Mouse (Mus musculus) layer of hippocampus, adult 2 months (tissue): ENCODE results near the gene Tspan3. TPM values are rescaled to one million over a fixed set of nuclear protein-coding genes. Genes with fewer than 3 reads are reported as not detected.

Experiments
- DNase-seq, 2 experiments: peaks; one replicate each; pipeline ENCODE4 v3.0.0; 2022; ENCODE audit warnings: low spot score in 2 of 2
- H3K27ac ChIP-seq: fragments of 200-600 bp; 2 replicates; pipeline ENCODE4 v1.8.1; 2022
- H3K4me3 ChIP-seq: fragments of 200-600 bp; 2 replicates; pipeline ENCODE4 v1.8.1; 2022; ENCODE audit warnings: mild to moderate bottlenecking
- CTCF ChIP-seq: fragments of 200-600 bp; conservative IDR thresholded peaks from 2 replicates; pipeline ENCODE4 v1.8.1; 2022; ENCODE audit warnings: antibody characterized with exemption, mild to moderate bottlenecking, moderate library complexity
- total RNA-seq, 2 experiments: library from RNA; stranded (reverse); gene quantifications; 2 replicates each; pipeline ENCODE4 v1.2.3; 2021

Tspan3 gene
- total RNA-seq, 2 experiments from 2014 or later, result 309 to 331 TPM

- Histone ChIP-seq H3K27ac (no peak overlapping the region), H3K4me3 (no peak overlapping the region)
- no peak for TF ChIP-seq CTCF
- DNase-seq, result no peak
Observed at GRCm38 (mm10) chr9:56146326-56146923, 18.9 kb downstream of the Tspan3 start.

- Histone ChIP-seq H3K4me3 (no peak overlapping the region), H3K27ac (no peak overlapping the region)
- no peak for DNase-seq
- TF ChIP-seq CTCF, result peak; percentile 40
Observed at GRCm38 (mm10) chr9:56144366-56145003, 20.8 kb downstream of the Tspan3 start.

GRCm38 (mm10) chr9:56141776-56142175, 23.5 kb downstream of the Tspan3 start:
- no peak for DNase-seq
- H3K4me3 ChIP-seq, result no peak overlapping the region
- no peak overlapping the region for H3K27ac ChIP-seq
- peak; percentile 47 for TF ChIP-seq CTCF

GRCm38 (mm10) chr9:56135590-56136197, 29.6 kb downstream of the Tspan3 start:
- DNase-seq, result no peak
- no peak overlapping the region for H3K4me3 ChIP-seq
- H3K27ac ChIP-seq, result no peak overlapping the region
- TF ChIP-seq CTCF, result no peak

GRCm38 (mm10) chr9:56134614-56135013, 30.7 kb downstream of the Tspan3 start:
- Histone ChIP-seq H3K4me3 (no peak overlapping the region), H3K27ac (no peak overlapping the region)
- DNase-seq, result no peak
- TF ChIP-seq CTCF, result no peak

- TF ChIP-seq CTCF, result no peak
- Histone ChIP-seq H3K27ac (no peak overlapping the region), H3K4me3 (no peak overlapping the region)
- no peak for DNase-seq
Observed at GRCm38 (mm10) chr9:56133970-56134369, 31.3 kb downstream of the Tspan3 start.

- no peak for TF ChIP-seq CTCF
- DNase-seq, result no peak
- Histone ChIP-seq H3K27ac (no peak overlapping the region), H3K4me3 (no peak overlapping the region)
Observed at GRCm38 (mm10) chr9:56131813-56132525, 33.3 kb downstream of the Tspan3 start.

- Histone ChIP-seq H3K27ac (no peak overlapping the region), H3K4me3 (no peak overlapping the region)
- DNase-seq, result no peak
- no peak for TF ChIP-seq CTCF
Observed at GRCm38 (mm10) chr9:56130536-56130935, 34.7 kb downstream of the Tspan3 start.

GRCm38 (mm10) chr9:56129951-56130350, 35.3 kb downstream of the Tspan3 start:
- TF ChIP-seq CTCF, result no peak
- no peak for DNase-seq
- Histone ChIP-seq H3K4me3 (no peak overlapping the region), H3K27ac (peak overlapping the region; percentile 63; the same call in 1 of the 2 replicates)

- DNase-seq, result peak in 1 of 2 experiments; percentile 33
- Histone ChIP-seq H3K27ac (peak overlapping the region; percentile 63), H3K4me3 (no peak overlapping the region)
- TF ChIP-seq CTCF, result no peak
Observed at GRCm38 (mm10) chr9:56128331-56128730, 36.9 kb downstream of the Tspan3 start.

- DNase-seq, result no peak
- Histone ChIP-seq H3K27ac (no peak overlapping the region), H3K4me3 (no peak overlapping the region)
- TF ChIP-seq CTCF, result no peak
Observed at GRCm38 (mm10) chr9:56126453-56127173, 38.7 kb downstream of the Tspan3 start.

GRCm38 (mm10) chr9:56124561-56124960, 40.7 kb downstream of the Tspan3 start:
- Histone ChIP-seq H3K27ac (no peak overlapping the region), H3K4me3 (no peak overlapping the region)
- no peak for DNase-seq
- no peak for TF ChIP-seq CTCF

GRCm38 (mm10) chr9:56123613-56124012, 41.7 kb downstream of the Tspan3 start:
- DNase-seq, result no peak
- no peak for TF ChIP-seq CTCF
- H3K4me3 ChIP-seq, result no peak overlapping the region
- no peak overlapping the region for H3K27ac ChIP-seq
